ENCODE assay signal across 18 mouse cellular contexts in the genomic region with DNA sequence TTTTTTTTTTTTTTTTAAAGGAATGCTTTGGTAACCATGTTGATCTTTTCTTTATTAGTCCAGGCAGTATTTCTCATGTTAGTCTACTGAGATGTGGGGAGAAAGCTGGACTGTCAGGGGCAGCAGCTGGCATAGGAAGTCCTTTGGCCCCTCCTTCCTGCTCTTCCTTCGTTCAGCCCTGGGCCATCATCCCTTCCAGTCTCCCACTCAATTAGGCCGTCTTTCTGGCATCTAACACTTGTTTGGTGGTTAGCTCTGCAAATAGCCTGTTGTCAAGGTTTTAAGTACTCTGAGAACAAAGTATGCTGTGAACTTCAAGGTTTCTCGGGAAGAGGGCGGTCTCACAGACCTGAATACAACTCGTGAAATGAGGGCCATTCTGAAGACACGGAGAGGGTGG. TPM values are rescaled to one million over a fixed set of nuclear protein-coding genes. Genes with fewer than 3 reads are reported as not detected.
A peak's percentile ranks its signal among the peaks of the same experiment; 100 is the strongest.
DNase-seq lines count a peak whose midpoint lies in the region; ATAC-seq lines count a peak whose summit lies in the region.
"Had no signal": no experiment of that assay in that cellular context is flagged by ENCODE, and none has a peak within 500 bp of the region (broad histone marks: within the 10 kb centered on the region; RNA-seq: fewer than 3 reads in every experiment).

No protein-coding gene starts in this region.

- H3K4me1 ChIP-seq in heart, embryonic 14.5 days (ENCODE audit: control insufficient read depth in 2 of 2, insufficient read depth in 2 of 2, low read length in 2 of 2) = peaks cover 4% of the 10 kb centered on the region in 2 experiments; a peak in 3 of 4 replicates
- H3K4me1 ChIP-seq in forebrain, embryonic 12.5 days = peaks cover 34% of the 10 kb centered on the region
- H3K4me1 ChIP-seq: stomach, embryonic 15.5 days had no signal

- no peaks in the 10 kb centered on the region for H3K9me3 ChIP-seq in heart, embryonic 14.5 days (ENCODE audit: control insufficient read depth, low read length)
- no peaks in the 10 kb centered on the region for H3K9me3 ChIP-seq in forebrain, embryonic 12.5 days
- H3K9me3 ChIP-seq: kidney, embryonic 15.5 days; midbrain, embryonic 12.5 days; stomach, embryonic 15.5 days had no signal

- WGBS in heart, embryonic 14.5 days = 25% methylated on average over 6 of the region's 6 CpGs
- WGBS in forebrain, embryonic 12.5 days = 9% methylated on average over 6 of the region's 6 CpGs

- no peak overlapping the region; a peak in 1 of 4 replicates for H3K27ac ChIP-seq in heart, embryonic 14.5 days (replicated peaks in 1 of 2; ENCODE audit: control insufficient read depth in 1 of 2, insufficient read depth in 1 of 2, low read depth in 2 of 2, low read length in 2 of 2)
- peak overlapping the region; percentile 56 for H3K27ac ChIP-seq in forebrain, embryonic 12.5 days
- H3K27ac ChIP-seq: kidney, embryonic 15.5 days; layer of hippocampus, adult 2 months; liver, embryonic 14.5 days; midbrain, embryonic 12.5 days; stomach, embryonic 15.5 days had no signal

- no peak overlapping the region for H3K4me3 ChIP-seq in heart, embryonic 14.5 days (ENCODE audit: control insufficient read depth in 1 of 2, insufficient read depth in 1 of 2, low read depth in 1 of 2, low read length in 2 of 2)
- no peak overlapping the region for H3K4me3 ChIP-seq in forebrain, embryonic 12.5 days (replicated peaks)
- H3K4me3 ChIP-seq: erythroblast, embryonic 14.5 days; kidney, embryonic 15.5 days; layer of hippocampus, adult 2 months; midbrain, embryonic 12.5 days; stomach, embryonic 15.5 days had no signal

- no peak overlapping the region for H3K9ac ChIP-seq in heart, embryonic 14.5 days (ENCODE audit: low read length)
- no peak overlapping the region for H3K9ac ChIP-seq in forebrain, embryonic 12.5 days
- H3K9ac ChIP-seq: kidney, embryonic 15.5 days; liver, embryonic 14.5 days; midbrain, embryonic 12.5 days; stomach, embryonic 15.5 days had no signal

- H3K27me3 ChIP-seq in heart, embryonic 14.5 days (ENCODE audit: control insufficient read depth, insufficient read depth, low read length) = no peaks in the 10 kb centered on the region
- H3K27me3 ChIP-seq in forebrain, embryonic 12.5 days = 0 out of 2 replicates have a peak, but pooled peaks cover 5% of the 10 kb centered on the region
- H3K27me3 ChIP-seq: kidney, embryonic 15.5 days; midbrain, embryonic 12.5 days; stomach, embryonic 15.5 days had no signal

- no peaks in the 10 kb centered on the region for H3K36me3 ChIP-seq in heart, embryonic 14.5 days (ENCODE audit: control insufficient read depth, insufficient read depth, low read length)
- no peaks in the 10 kb centered on the region for H3K36me3 ChIP-seq in forebrain, embryonic 12.5 days (replicated peaks)
- H3K36me3 ChIP-seq: kidney, embryonic 15.5 days; midbrain, embryonic 12.5 days; stomach, embryonic 15.5 days had no signal

- peak overlapping the region; percentile 42; the same call in 1 of the 2 replicates for H3K4me2 ChIP-seq in heart, embryonic 14.5 days (ENCODE audit: low read length)
- peak overlapping the region; percentile 31 for H3K4me2 ChIP-seq in forebrain, embryonic 12.5 days
- H3K4me2 ChIP-seq: kidney, embryonic 15.5 days; midbrain, embryonic 12.5 days; stomach, embryonic 15.5 days had no signal

- ATAC-seq in heart, embryonic 14.5 days (ENCODE audit: insufficient number of reproducible peaks, insufficient read depth, low FRiP score, low read depth) = no peak
- peak; percentile 53; the same call in 1 of the 2 replicates for ATAC-seq in forebrain, embryonic 12.5 days (ENCODE audit: low FRiP score)
- ATAC-seq: inflammation-experienced regulatory T-cells, adult 6 months had no signal

- intact Hi-C loops in heart, postnatal 25 days (cut with DNase I) = no loop called here
- intact Hi-C loops in left cerebral cortex, postnatal 10 days (cut with DNase I) = no loop called here

- peak; percentile 43 for DNase-seq in embryo, embryonic 10 days (ENCODE audit: low spot score)
- no peak for DNase-seq in embryo, embryonic 9.5 days (ENCODE audit: extremely low spot score)
- no peak for DNase-seq in heart, postnatal 25 days (ENCODE audit: low spot score)
- peak; percentile 22 for DNase-seq in lung, postnatal 10 days
- no peak for DNase-seq in lung, postnatal 25 days (ENCODE audit: low spot score)
- no peak for DNase-seq in left cerebral cortex, postnatal 10 days (ENCODE audit: extremely low spot score in 1 of 2, low spot score in 2 of 2)
- DNase-seq: lung, postnatal 36 days; spleen, adult 18-20 months; thymus, postnatal 14 days had no signal

RNA-seq across cellular contexts. Expression of gene Dlg1, which starts 12.5 kb away (rescaled TPM):
- polyA plus RNA-seq in heart, embryonic 14.5 days (2014; fragmentation: Nextera tagmentation; extraction: Ambion mirVana) = 18.5 and 21.9 TPM in 2 replicates
- total RNA-seq in heart, postnatal 25 days (2021) = 10 to 100 TPM; 41.7 to 41.8 TPM
- 29.5 and 39.8 TPM in 2 replicates for polyA plus RNA-seq in forebrain, embryonic 12.5 days (2016; fragmentation: Nextera tagmentation; extraction: Ambion mirVana)
- 100 to 1,000 TPM; 103 TPM for total RNA-seq in left cerebral cortex, postnatal 10 days (2021)

Comparison
In these comparisons a context has a peak if more than half of its experiments do, and no peak if none do; other contexts are left out.
1. DNase-seq: peak in embryo, embryonic 10 days (single experiment) and lung, postnatal 10 days (single experiment); none in embryo, embryonic 9.5 days (single experiment), heart, postnatal 25 days (single experiment), lung, postnatal 25 days (single experiment) and left cerebral cortex, postnatal 10 days (0 of 2).